Comparison of ENCODE assay signal across 8 mouse cellular contexts in the genomic region with DNA sequence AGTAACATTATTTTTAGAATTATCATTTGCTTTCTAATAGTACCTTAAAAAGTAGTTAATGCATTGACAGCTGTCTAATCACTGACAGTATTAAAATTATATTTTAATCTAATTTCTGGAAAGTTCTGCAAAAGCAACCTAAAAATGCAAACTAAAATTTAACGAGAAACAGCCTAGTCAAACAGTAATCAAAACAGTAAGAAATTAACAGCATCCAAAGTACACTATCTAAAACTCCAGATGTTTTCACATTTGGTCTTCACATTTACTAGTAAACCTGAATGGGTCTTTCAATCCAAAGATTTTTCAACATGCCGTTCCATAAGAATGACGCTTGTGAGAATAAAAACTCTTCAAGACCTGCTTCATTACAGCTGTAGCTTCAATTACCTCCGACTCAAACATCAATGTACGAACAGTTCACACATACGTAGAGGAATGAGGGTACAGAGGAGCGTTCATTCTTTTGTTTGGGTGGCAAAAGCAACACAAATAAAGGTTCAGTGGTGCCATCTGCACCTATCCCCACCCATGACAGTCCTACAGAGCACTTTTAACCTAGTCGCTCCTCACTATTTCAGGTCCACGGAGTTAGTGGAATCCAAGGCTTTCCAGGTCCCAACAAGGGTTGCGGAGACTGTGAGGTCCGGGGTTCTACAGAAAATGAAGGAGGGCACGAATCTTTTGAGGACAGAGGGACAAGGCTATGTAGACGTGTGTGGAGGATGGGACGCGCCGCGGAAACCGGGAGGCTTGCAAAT. TPM values are rescaled to one million over a fixed set of nuclear protein-coding genes. Genes with fewer than 3 reads are reported as not detected.
DNase-seq lines count a peak whose midpoint lies in the region; ATAC-seq and TF ChIP-seq lines count a peak whose summit lies in the region.

No protein-coding gene starts in this region.

- TF ChIP-seq POLR2A in olfactory bulb, adult 2 months (IDR thresholded peaks at IDR 0.05; ENCODE audit: insufficient read depth, low read depth, low read length), result no peak

- no peak for TF ChIP-seq CTCF in E14TG2a.4 (conservative IDR thresholded peaks at IDR 0.05; ENCODE audit: low read length)
- TF ChIP-seq CTCF in olfactory bulb, adult 2 months (IDR thresholded peaks at IDR 0.05; ENCODE audit: insufficient read depth, low read depth, low read length), result no peak

- H3K4me1 ChIP-seq in heart, embryonic 15.5 days (replicated peaks), result peaks cover 8% of the 10 kb centered on the region
- peaks cover 20% of the 10 kb centered on the region for H3K4me1 ChIP-seq in E14TG2a.4 (replicated peaks; ENCODE audit: low read depth, low read length)
- H3K4me1 ChIP-seq in erythroblast, embryonic 14.5 days (ENCODE audit: control insufficient read depth), result peaks cover 52% of the 10 kb centered on the region
- H3K4me1 ChIP-seq in limb, embryonic 12.5 days (replicated peaks), result peaks cover 7% of the 10 kb centered on the region
- no peaks in the 10 kb centered on the region for H3K4me1 ChIP-seq in olfactory bulb, adult 2 months (ENCODE audit: control insufficient read depth, insufficient read depth, low read length)

- peak overlapping the region; percentile 75 for H3K4me2 ChIP-seq in heart, embryonic 15.5 days
- peak overlapping the region; percentile 81 for H3K4me2 ChIP-seq in limb, embryonic 12.5 days

- ATAC-seq in heart, embryonic 15.5 days (replicated peaks; ENCODE audit: insufficient number of reproducible peaks, insufficient read depth, low FRiP score, low read depth), result 0 out of 2 replicates have a peak, but pooled peaks have one; percentile 2
- peak; percentile 2; the same call in 1 of the 2 replicates for ATAC-seq in limb, embryonic 12.5 days (ENCODE audit: insufficient number of reproducible peaks, insufficient read depth, low FRiP score, low TSS enrichment, low read depth)

- no peak for DNase-seq in heart, postnatal 36 days
- no peak for DNase-seq in spleen, postnatal 36 days (ENCODE audit: low spot score in 2 of 2)
- DNase-seq in adrenal gland, postnatal 10 days, result no peak

- no peaks in the 10 kb centered on the region for H3K9me3 ChIP-seq in heart, embryonic 15.5 days (replicated peaks)
- H3K9me3 ChIP-seq in E14TG2a.4 (ENCODE audit: low read length), result no peaks in the 10 kb centered on the region
- no peaks in the 10 kb centered on the region for H3K9me3 ChIP-seq in erythroblast, embryonic 14.5 days (ENCODE audit: control insufficient read depth, low read length)
- no peaks in the 10 kb centered on the region for H3K9me3 ChIP-seq in limb, embryonic 12.5 days

- no peaks in the 10 kb centered on the region for H3K27me3 ChIP-seq in heart, embryonic 15.5 days
- peaks cover 13% of the 10 kb centered on the region for H3K27me3 ChIP-seq in E14TG2a.4 (ENCODE audit: insufficient read depth, low read length)
- H3K27me3 ChIP-seq in erythroblast, embryonic 14.5 days (ENCODE audit: control insufficient read depth), result no peaks in the 10 kb centered on the region
- no peaks in the 10 kb centered on the region for H3K27me3 ChIP-seq in limb, embryonic 12.5 days

- no peaks in the 10 kb centered on the region for H3K36me3 ChIP-seq in heart, embryonic 15.5 days
- no peaks in the 10 kb centered on the region for H3K36me3 ChIP-seq in E14TG2a.4 (ENCODE audit: insufficient read depth, low read length)
- peaks cover 5% of the 10 kb centered on the region; the same call in 1 of the 2 replicates for H3K36me3 ChIP-seq in erythroblast, embryonic 14.5 days (ENCODE audit: control insufficient read depth)
- no peaks in the 10 kb centered on the region for H3K36me3 ChIP-seq in limb, embryonic 12.5 days

- peak overlapping the region; percentile 90 for H3K27ac ChIP-seq in heart, embryonic 15.5 days
- peak overlapping the region; percentile 88; the same call in 1 of the 2 replicates for H3K27ac ChIP-seq in limb, embryonic 12.5 days
- H3K27ac ChIP-seq in olfactory bulb, adult 2 months (ENCODE audit: insufficient read depth, low read depth, low read length), result peak overlapping the region; percentile 23; the same call in 1 of the 2 replicates

- WGBS in heart, embryonic 15.5 days, result 5% methylated on average over 18 of the region's 18 CpGs
- 5% methylated on average over 18 of the region's 18 CpGs for WGBS in limb, embryonic 12.5 days
- WGBS in olfactory bulb, adult 2 months, result 2% methylated on average over 18 of the region's 18 CpGs

- peak overlapping the region; percentile 84 for H3K9ac ChIP-seq in heart, embryonic 15.5 days
- peak overlapping the region; percentile 83 for H3K9ac ChIP-seq in limb, embryonic 12.5 days (replicated peaks)

- intact Hi-C loops in heart, postnatal 36 days (cut with DNase I), result loop anchor here (2.0 kb wide), 1 partner anchor 155 kb away; no protein-coding TSS in a partner anchor

- H3K4me3 ChIP-seq in heart, embryonic 15.5 days, result peak overlapping the region; percentile 97
- H3K4me3 ChIP-seq in E14TG2a.4 (replicated peaks; ENCODE audit: low read length), result peak overlapping the region; percentile 95
- H3K4me3 ChIP-seq in erythroblast, embryonic 14.5 days (replicated peaks), result peak overlapping the region; percentile 100
- H3K4me3 ChIP-seq in limb, embryonic 12.5 days (replicated peaks), result peak overlapping the region; percentile 84
- peak overlapping the region; percentile 97 for H3K4me3 ChIP-seq in olfactory bulb, adult 2 months (ENCODE audit: insufficient read depth, low read depth, low read length)

RNA-seq across cellular contexts. Expression of a gene that starts 0.9 kb away (rescaled TPM):
- 5.0 and 6.8 TPM in 2 replicates for polyA plus RNA-seq in heart, embryonic 15.5 days (2015; fragmentation: Nextera tagmentation; extraction: Ambion mirVana)
- 10 to 100 TPM; 21.8 to 24.0 TPM for total RNA-seq in heart, postnatal 36 days (2021)
- 0.21 and 0.35 TPM in 2 replicates for polyA plus RNA-seq in erythroblast, embryonic 14.5 days (2012)
- 15.3 and 15.6 TPM in 2 replicates for polyA plus RNA-seq in limb, embryonic 12.5 days (2016; fragmentation: Nextera tagmentation; extraction: Ambion mirVana)
- polyA plus RNA-seq in olfactory bulb, adult 2 months (2012; ENCODE audit: insufficient read depth, insufficient read length, low replicate concordance, missing spikeins), result not detected in 2 replicates
- 10 to 100 TPM; 47.8 to 53.0 TPM for total RNA-seq in adrenal gland, postnatal 10 days (2021)

RNA-seq across cellular contexts. Expression of a gene that starts 1.1 kb away (rescaled TPM):
- polyA plus RNA-seq in heart, embryonic 15.5 days (2015; fragmentation: Nextera tagmentation; extraction: Ambion mirVana), result 34.9 and 35.8 TPM in 2 replicates
- total RNA-seq in heart, postnatal 36 days (2021), result 10 to 100 TPM; 30.9 to 33.5 TPM
- polyA plus RNA-seq in erythroblast, embryonic 14.5 days (2012), result 0.38 and 0.61 TPM in 2 replicates
- polyA plus RNA-seq in limb, embryonic 12.5 days (2016; fragmentation: Nextera tagmentation; extraction: Ambion mirVana), result 63.0 and 63.1 TPM in 2 replicates
- not detected in 2 replicates for polyA plus RNA-seq in olfactory bulb, adult 2 months (2012; ENCODE audit: insufficient read depth, insufficient read length, low replicate concordance, missing spikeins)
- total RNA-seq in adrenal gland, postnatal 10 days (2021), result 10 to 100 TPM; 34.0 to 44.6 TPM

RNA-seq across cellular contexts. Expression of a gene that starts 43.1 kb away (rescaled TPM):
- 0.14 and 0.21 TPM in 2 replicates for polyA plus RNA-seq in heart, embryonic 15.5 days (2015; fragmentation: Nextera tagmentation; extraction: Ambion mirVana)
- not detected for total RNA-seq in heart, postnatal 36 days (2021)
- polyA plus RNA-seq in erythroblast, embryonic 14.5 days (2012), result 0.02 TPM in 1 of 2 replicates, not detected in the other
- not detected in 2 replicates for polyA plus RNA-seq in limb, embryonic 12.5 days (2016; fragmentation: Nextera tagmentation; extraction: Ambion mirVana)
- not detected in 2 replicates for polyA plus RNA-seq in olfactory bulb, adult 2 months (2012; ENCODE audit: insufficient read depth, insufficient read length, low replicate concordance, missing spikeins)
- not detected for total RNA-seq in adrenal gland, postnatal 10 days (2021)

Comparison
In these comparisons a context has a peak if more than half of its experiments do, and no peak if none do; other contexts are left out.
1. H3K27ac ChIP-seq: peak in every context shown above with its lines; median percentile 90 in heart, embryonic 15.5 days; 88 in limb, embryonic 12.5 days; 23 in olfactory bulb, adult 2 months.